Mouse (Mus musculus) liver, embryonic 14.5 days (tissue): ENCODE data around the gene Ppt2. TPM values are rescaled to one million over a fixed set of nuclear protein-coding genes. Genes with fewer than 3 reads are reported as not detected.
A peak's percentile ranks its signal among the peaks of the same experiment; 100 is the strongest.

Experiments
- ATAC-seq: fragments of 200-750 bp; cut with Nextera tagmentation; 2 replicates; pipeline ENCODE4 v1.8.0; 2017; ENCODE audit warnings: moderate number of reproducible peaks, mild to moderate bottlenecking, moderate library complexity; ENCODE audit not compliant: insufficient read depth
- DNase-seq, 3 experiments: peaks; one replicate each; pipeline ENCODE4 v3.0.0-alpha.2; 2012 to 2013; ENCODE audit warnings: low read depth in 3 of 3, low spot score in 3 of 3
- H3K27ac ChIP-seq: fragments of 300-500 bp; sonication (generic); 2 replicates; pipeline ENCODE4 v1.5.1; 2014; ENCODE audit warnings: moderate library complexity, mild to moderate bottlenecking, control low read depth, inconsistent platforms
- H3K27me3 ChIP-seq: fragments of 300-500 bp; sonication (generic); 2 replicates; pipeline ENCODE4 v1.6.1; 2014; ENCODE audit warnings: mild to moderate bottlenecking, low read length, moderate library complexity; ENCODE audit not compliant: control insufficient read depth, insufficient read depth
- H3K36me3 ChIP-seq: fragments of 300-500 bp; sonication (generic); replicated peaks from 2 replicates; pipeline ENCODE4 v1.6.1; 2014; ENCODE audit warnings: low read depth; ENCODE audit not compliant: control insufficient read depth, insufficient read depth
- H3K4me1 ChIP-seq, 2 experiments: fragments of 200-500 bp in 1 of 2; fragments of 300-500 bp in 1 of 2; sonication (generic) in 1 of 2; replicated peaks; 2 replicates each; pipeline ENCODE4 v1.6.1; 2012 to 2014; ENCODE audit warnings: antibody characterized with exemption in 1 of 2, inconsistent platforms in 1 of 2, low read length in 1 of 2; ENCODE audit not compliant: control insufficient read depth in 2 of 2, insufficient read depth in 2 of 2
- H3K4me2 ChIP-seq: fragments of 300-500 bp; sonication (generic); 2 replicates; pipeline ENCODE4 v1.6.1; 2014; ENCODE audit warnings: low read depth, mild to moderate bottlenecking, control low read depth, moderate library complexity
- H3K4me3 ChIP-seq, 2 experiments: fragments of 200-500 bp in 1 of 2; fragments of 300-500 bp in 1 of 2; sonication (generic) in 1 of 2; 2 replicates each; pipeline ENCODE4 v1.5.1; 2012 to 2014; ENCODE audit warnings: low read depth in 2 of 2, low read length in 2 of 2, mild to moderate bottlenecking in 2 of 2, control low read depth in 1 of 2, inconsistent platforms in 1 of 2, moderate library complexity in 1 of 2; ENCODE audit not compliant: insufficient read depth in 1 of 2
- H3K9ac ChIP-seq: fragments of 300-500 bp; sonication (generic); replicated peaks from 2 replicates; pipeline ENCODE4 v1.6.1; 2014; ENCODE audit warnings: mild to moderate bottlenecking, control low read depth, moderate library complexity
- H3K9me3 ChIP-seq: fragments of 300-500 bp; sonication (generic); 2 replicates; pipeline ENCODE4 v1.6.1; 2016; ENCODE audit warnings: low read length, mixed read lengths; ENCODE audit not compliant: control insufficient read depth
- CTCF ChIP-seq: IDR thresholded peaks from 2 replicates; pipeline ENCODE4 v1.5.1; 2016; ENCODE audit warnings: antibody characterized with exemption, low read depth, control low read depth
- EP300 ChIP-seq: IDR thresholded peaks from 2 replicates; pipeline ENCODE4 v1.6.1; 2016; ENCODE audit warnings: antibody characterized with exemption, low read depth
- WGBS: fragments of 180-500 bp; shearing (Covaris S2); extraction: QIAGEN DNeasy Blood & Tissue Kit; methylation state at CpG from one replicate; pipeline ENCODE4 v1.1.7; 2014; ENCODE audit not compliant: insufficient replicate concordance; 5-methylcytosine and 5-hydroxymethylcytosine counted together
- polyA plus RNA-seq, 2 experiments: library from polyadenylated mRNA; depleted of rRNA in 1 of 2; stranded (reverse) in 1 of 2; unstranded in 1 of 2; fragments of >200 nt; fragmentation: Nextera tagmentation in 1 of 2; extraction: Ambion mirVana in 1 of 2; gene quantifications; 2 replicates each; pipeline versions ENCODE4 v1.2.1 to v1.2.3; 2012 to 2014

Gene Ppt2
- polyA plus RNA-seq, 2 experiments, result 10.4 to 10.5 TPM

DNA sequence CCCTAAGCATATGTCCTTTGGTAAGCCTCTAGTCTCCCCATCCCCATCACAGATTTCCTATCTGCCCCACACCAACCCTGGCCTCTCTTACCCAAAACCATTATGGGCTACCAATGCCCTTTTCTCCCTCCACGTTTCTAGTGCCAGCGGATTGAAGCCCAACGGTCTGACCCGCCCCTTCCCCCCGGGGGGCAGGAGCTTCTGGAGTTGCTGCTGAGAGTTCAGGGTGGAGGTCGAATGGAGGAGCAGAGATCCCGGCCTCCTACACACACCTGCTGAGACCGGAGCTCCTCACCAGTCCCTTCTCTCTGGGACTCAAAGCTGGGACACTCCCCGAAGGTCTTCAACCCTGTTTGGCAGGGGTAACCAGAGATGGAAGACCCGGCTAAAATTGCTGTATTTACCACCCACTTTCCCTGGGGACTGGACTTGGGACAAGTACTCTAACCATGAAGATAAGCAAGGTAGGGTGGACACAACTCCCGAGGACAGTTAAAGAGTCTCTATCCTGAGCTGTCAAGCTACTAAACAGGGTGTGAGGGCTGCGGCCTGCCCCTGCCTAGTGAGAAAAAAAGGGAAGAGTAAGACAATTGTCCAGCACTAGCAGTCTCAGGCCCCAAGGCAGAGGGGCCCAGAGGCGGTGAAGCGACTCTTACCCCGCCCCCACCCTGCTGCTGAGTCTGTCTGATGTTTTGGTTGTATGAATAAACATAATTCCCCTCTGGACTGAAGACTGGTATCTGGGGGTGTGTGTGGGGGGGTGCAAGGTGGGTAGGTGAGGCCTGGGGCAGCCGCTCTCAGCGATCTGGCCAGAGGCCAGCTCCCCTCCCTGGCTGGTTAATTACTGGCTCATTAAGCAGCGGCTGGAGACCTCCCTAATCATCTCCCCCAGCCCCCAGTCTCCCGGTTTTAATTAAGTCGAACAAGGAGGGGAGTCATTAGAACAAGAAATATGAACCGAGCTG, 37.0 kb downstream of the Ppt2 start, which contains the start of gene Pbx2:
Gene Pbx2, plus strand, starts transcription at position 238 of the 965 bp plus-strand sequence.
- no peaks in the 10 kb centered on the region for H3K9me3 ChIP-seq
- peaks cover 21 to 29% of the 10 kb centered on the region in 2 experiments for H3K4me1 ChIP-seq
- H3K36me3 ChIP-seq, result no peaks in the 10 kb centered on the region
- TF ChIP-seq CTCF (no peak), EP300 (no peak)
- ATAC-seq, result no peak
- H3K27ac ChIP-seq, result peak within 1 kb of the TSS; percentile 64
- no peaks in the 10 kb centered on the region for H3K27me3 ChIP-seq
- H3K4me2 ChIP-seq, result peak within 1 kb of the TSS; percentile 86
- DNase-seq, result no peak
- H3K4me3 ChIP-seq, result peak within 1 kb of the TSS; percentile 62 to 74
- WGBS, result 6% methylated on average over 21 of the region's 21 CpGs
- peak within 1 kb of the TSS; percentile 87 for H3K9ac ChIP-seq

DNA sequence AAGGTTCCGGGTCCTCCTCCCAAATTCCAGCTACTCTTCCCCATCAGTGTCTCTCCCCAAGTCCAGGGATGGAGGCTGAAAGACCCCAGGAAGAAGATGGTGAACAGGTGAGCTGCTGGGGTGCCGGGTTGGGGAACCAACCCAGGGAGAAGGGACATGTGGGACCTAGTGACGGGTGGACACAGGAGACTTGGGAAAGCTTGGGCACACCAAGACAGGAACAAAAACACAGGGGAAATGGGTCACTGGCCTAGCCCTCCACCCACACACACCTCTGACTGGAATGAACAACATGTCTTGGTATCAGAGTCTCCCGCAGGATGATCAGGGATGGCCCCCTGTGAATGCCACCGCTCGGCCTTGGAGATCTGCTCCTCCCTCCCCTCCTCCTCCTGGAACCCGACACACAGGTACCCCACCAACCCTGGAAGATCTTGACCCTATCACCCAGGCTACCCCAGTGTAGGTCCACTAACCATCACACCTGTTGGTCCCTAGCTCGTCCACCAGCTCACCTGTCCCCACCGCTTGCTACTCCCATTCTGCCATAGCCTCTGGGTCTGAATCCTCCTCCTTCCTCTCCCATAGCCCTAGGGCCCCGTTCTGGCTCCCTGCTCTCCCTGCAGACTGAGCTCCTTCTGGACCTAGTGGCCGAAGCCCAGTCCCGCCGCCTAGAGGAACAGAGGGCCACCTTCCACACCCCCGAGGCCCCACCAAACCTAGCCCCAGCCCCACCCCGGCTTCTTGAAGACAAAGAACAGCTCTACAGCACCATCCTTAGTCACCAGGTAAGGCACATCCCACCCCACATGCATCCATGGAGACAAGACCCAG, 37.9 kb downstream of the Ppt2 start:
- H3K9me3 ChIP-seq, result no peaks in the 10 kb centered on the region
- ATAC-seq, result no peak
- no peak for DNase-seq
- no peak overlapping the region for H3K9ac ChIP-seq
- peak overlapping the region; percentile 64 for H3K27ac ChIP-seq
- peak overlapping the region; percentile 86 for H3K4me2 ChIP-seq
- no peaks in the 10 kb centered on the region for H3K27me3 ChIP-seq
- WGBS, result 51% methylated on average over 15 of the region's 15 CpGs
- TF ChIP-seq EP300, result no peak
- 0 out of 2 replicates have a peak, but pooled peaks have one; percentile 11 for TF ChIP-seq CTCF
- H3K4me3 ChIP-seq, result peak overlapping the region; percentile 3 to 34
- H3K36me3 ChIP-seq, result no peaks in the 10 kb centered on the region
- H3K4me1 ChIP-seq, result peaks cover 21 to 29% of the 10 kb centered on the region in 2 experiments

DNA sequence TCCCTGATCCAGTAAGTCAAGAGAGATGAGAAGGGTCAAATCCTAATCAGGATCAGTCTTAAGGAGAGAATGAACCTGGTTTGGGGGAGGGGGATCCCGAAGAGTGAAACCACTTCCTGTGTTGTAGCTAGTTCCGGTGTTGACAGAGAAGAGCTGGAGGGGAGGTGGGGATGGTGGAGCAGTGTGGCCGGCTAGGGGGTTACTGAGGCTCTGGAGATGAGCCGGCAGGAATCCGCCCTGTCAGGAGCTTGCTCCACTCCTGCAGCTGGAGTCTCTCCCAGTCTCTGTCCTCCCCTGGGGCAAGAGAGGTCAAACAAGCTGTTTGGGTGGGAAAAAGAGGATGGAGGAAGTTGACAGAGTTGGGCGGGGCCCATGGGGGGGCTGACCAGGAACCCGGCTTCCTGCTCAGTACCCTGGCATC, 38.6 kb downstream of the Ppt2 start, which contains the start of gene Gpsm3:
Gene Gpsm3, plus strand, starts transcription at position 126 of the 421 bp plus-strand sequence.
- Histone ChIP-seq H3K27ac (no peak within 1 kb of the TSS), H3K4me3 (peak within 1 kb of the TSS; percentile 3 to 34), H3K4me2 (peak within 1 kb of the TSS; percentile 89), H3K36me3 (no peaks in the 10 kb centered on the region), H3K27me3 (no peaks in the 10 kb centered on the region), H3K4me1 (peaks cover 21 to 29% of the 10 kb centered on the region in 2 experiments), H3K9ac (no peak within 1 kb of the TSS), H3K9me3 (no peaks in the 10 kb centered on the region)
- DNase-seq (no peak), ATAC-seq (no peak)
- 5% methylated on average over 7 of the region's 7 CpGs for whole genome bisulfite sequencing
- TF ChIP-seq EP300 (no peak), CTCF (no peak)

DNA sequence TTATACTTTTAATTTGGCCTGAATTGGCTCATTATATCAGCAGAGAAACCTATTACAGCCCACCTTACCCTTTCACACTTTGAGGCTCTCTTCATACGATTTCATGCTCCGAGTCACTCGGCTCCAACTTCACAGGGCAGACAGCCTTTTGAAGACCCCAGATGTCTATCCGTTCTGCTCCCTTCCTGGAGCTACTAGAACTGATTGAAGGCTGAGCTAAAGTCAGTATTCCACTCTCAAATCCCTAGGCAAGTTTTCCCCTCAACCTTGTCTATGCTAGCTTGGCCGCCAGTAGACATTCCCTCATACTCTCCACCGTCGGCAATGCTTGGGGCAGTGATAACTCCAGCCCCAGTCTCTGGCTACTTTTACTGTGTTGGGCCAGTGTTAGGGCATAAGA, 39.1 kb downstream of the Ppt2 start:
- WGBS, result 30% methylated on average over 7 of the region's 7 CpGs
- Histone ChIP-seq H3K36me3 (no peaks in the 10 kb centered on the region), H3K4me1 (peaks cover 21 to 29% of the 10 kb centered on the region in 2 experiments), H3K9ac (no peak overlapping the region), H3K27me3 (no peaks in the 10 kb centered on the region), H3K4me3 (no peak overlapping the region), H3K4me2 (peak overlapping the region; percentile 45), H3K27ac (no peak overlapping the region), H3K9me3 (no peaks in the 10 kb centered on the region)
- TF ChIP-seq EP300, result no peak
- TF ChIP-seq CTCF, result no peak
- ATAC-seq (no peak), DNase-seq (no peak)
